Mouse (Mus musculus) heart, adult 11 months (tissue): ENCODE measurements around the gene Ndrg3.

Source experiments
- DNase-seq: peaks from one replicate; pipeline ENCODE4 v3.0.0; 2022

Ndrg3 gene

GRCm38 (mm10) chr2:156991470-156992319, at the start of gene Ndrg3:
Gene Ndrg3, minus strand, starts transcription at chr2:156992056.
- peak; percentile 99 for DNase-seq

- no peak for DNase-seq
Observed at GRCm38 (mm10) chr2:157041421-157041820, 49.6 kb upstream of the Ndrg3 start.

- no peak for DNase-seq
Observed at GRCm38 (mm10) chr2:157040649-157041046, 48.8 kb upstream of the Ndrg3 start.

- DNase-seq: peak; percentile 96
Observed at GRCm38 (mm10) chr2:157039900-157040648, 48.2 kb upstream of the Ndrg3 start.

GRCm38 (mm10) chr2:157037303-157037702, 45.4 kb upstream of the Ndrg3 start:
- DNase-seq: no peak

- peak; percentile 97 for DNase-seq
Observed at GRCm38 (mm10) chr2:157036400-157036799, 44.5 kb upstream of the Ndrg3 start.

GRCm38 (mm10) chr2:157035371-157035770, 43.5 kb upstream of the Ndrg3 start:
- DNase-seq: no peak

GRCm38 (mm10) chr2:157030804-157031203, 38.9 kb upstream of the Ndrg3 start:
- DNase-seq: peak; percentile 97

- no peak for DNase-seq
Observed at GRCm38 (mm10) chr2:157028261-157028660, 36.4 kb upstream of the Ndrg3 start.

- peak; percentile 95 for DNase-seq
Observed at GRCm38 (mm10) chr2:157027106-157028008, 35.5 kb upstream of the Ndrg3 start.

- no peak for DNase-seq
Observed at GRCm38 (mm10) chr2:157021156-157021555, 29.3 kb upstream of the Ndrg3 start.

- DNase-seq: no peak
Observed at GRCm38 (mm10) chr2:157019228-157019627, 27.4 kb upstream of the Ndrg3 start.

- DNase-seq: peak; percentile 92
Observed at GRCm38 (mm10) chr2:157016529-157017270, 24.8 kb upstream of the Ndrg3 start.

GRCm38 (mm10) chr2:157012341-157012740, 20.5 kb upstream of the Ndrg3 start:
- DNase-seq: no peak

GRCm38 (mm10) chr2:157010634-157011310, 18.9 kb upstream of the Ndrg3 start:
- DNase-seq: no peak

- peak; percentile 87 for DNase-seq
Observed at GRCm38 (mm10) chr2:157010121-157010520, 18.3 kb upstream of the Ndrg3 start.

- DNase-seq: peak; percentile 74
Observed at GRCm38 (mm10) chr2:157008509-157008908, 16.7 kb upstream of the Ndrg3 start.

- no peak for DNase-seq
Observed at GRCm38 (mm10) chr2:157007234-157007596, 15.4 kb upstream of the Ndrg3 start.

- peak; percentile 98 for DNase-seq
Observed at GRCm38 (mm10) chr2:157006511-157007233, 14.8 kb upstream of the Ndrg3 start, which contains the start of gene Dsn1. Gene Dsn1, minus strand, starts transcription at chr2:157007154.

GRCm38 (mm10) chr2:157002321-157002720, 10.5 kb upstream of the Ndrg3 start:
- DNase-seq: peak; percentile 72

- peak; percentile 57 for DNase-seq
Observed at GRCm38 (mm10) chr2:156998263-156998662, 6.4 kb upstream of the Ndrg3 start.
